Mouse (Mus musculus): ENCODE measurements around the gene Coro1b. TPM values are rescaled to one million over a fixed set of nuclear protein-coding genes. Genes with fewer than 3 reads are reported as not detected.

The Coro1b gene
- polyA plus RNA-seq, 1 experiment from 2014 or later, result 164 TPM

GRCm38 (mm10) chr19:4192251-4192985 lies 44.0 kb downstream of the Coro1b start:
- no peak for DNase-seq (ENCODE audit: low spot score)
- peaks cover 26% of the 10 kb centered on the region for H3K36me3 ChIP-seq (ENCODE audit: insufficient read depth, low read length)
- no peaks in the 10 kb centered on the region for H3K27me3 ChIP-seq (ENCODE audit: insufficient read depth, low read length)
- H3K27ac ChIP-seq, result peak overlapping the region; percentile 98
- peaks cover 22% of the 10 kb centered on the region for H3K4me1 ChIP-seq (replicated peaks; ENCODE audit: insufficient read depth, low read length)
- H3K9me3 ChIP-seq (replicated peaks; ENCODE audit: low read length), result no peaks in the 10 kb centered on the region
- peak; percentile 3; the same call in 1 of the 2 replicates for ATAC-seq (replicated peaks; ENCODE audit: low FRiP score, low read depth)
- under 1% methylated on average over 49 of the region's 52 CpGs for WGBS
- H3K4me2 ChIP-seq (ENCODE audit: low read length), result peak overlapping the region; percentile 83
- H3K4me3 ChIP-seq (replicated peaks; ENCODE audit: low read depth, low read length), result peak overlapping the region; percentile 94
- no peak for TF ChIP-seq CTCF (IDR thresholded peaks at IDR 0.05; ENCODE audit: low read depth)
- peak overlapping the region; percentile 99 for H3K9ac ChIP-seq (ENCODE audit: low read depth, low read length)

- ATAC-seq (replicated peaks; ENCODE audit: low FRiP score, low read depth) (no peak), DNase-seq (ENCODE audit: low spot score) (no peak)
- peak overlapping the region; percentile 94 for H3K4me3 ChIP-seq (replicated peaks; ENCODE audit: low read depth, low read length)
- no peak for TF ChIP-seq CTCF (IDR thresholded peaks at IDR 0.05; ENCODE audit: low read depth)
- peaks cover 22% of the 10 kb centered on the region for H3K4me1 ChIP-seq (replicated peaks; ENCODE audit: insufficient read depth, low read length)
- H3K27ac ChIP-seq, result peak overlapping the region; percentile 98; the same call in 1 of the 2 replicates
- H3K9ac ChIP-seq (ENCODE audit: low read depth, low read length), result peak overlapping the region; percentile 99
- H3K4me2 ChIP-seq (ENCODE audit: low read length), result peak overlapping the region; percentile 83
- peaks cover 26% of the 10 kb centered on the region for H3K36me3 ChIP-seq (ENCODE audit: insufficient read depth, low read length)
- 45% methylated on average over 6 of the region's 6 CpGs for WGBS
- no peaks in the 10 kb centered on the region for H3K9me3 ChIP-seq (replicated peaks; ENCODE audit: low read length)
- no peaks in the 10 kb centered on the region for H3K27me3 ChIP-seq (ENCODE audit: insufficient read depth, low read length)
Measured at GRCm38 (mm10) chr19:4193129-4193528, 44.7 kb downstream of the Coro1b start.

DNA sequence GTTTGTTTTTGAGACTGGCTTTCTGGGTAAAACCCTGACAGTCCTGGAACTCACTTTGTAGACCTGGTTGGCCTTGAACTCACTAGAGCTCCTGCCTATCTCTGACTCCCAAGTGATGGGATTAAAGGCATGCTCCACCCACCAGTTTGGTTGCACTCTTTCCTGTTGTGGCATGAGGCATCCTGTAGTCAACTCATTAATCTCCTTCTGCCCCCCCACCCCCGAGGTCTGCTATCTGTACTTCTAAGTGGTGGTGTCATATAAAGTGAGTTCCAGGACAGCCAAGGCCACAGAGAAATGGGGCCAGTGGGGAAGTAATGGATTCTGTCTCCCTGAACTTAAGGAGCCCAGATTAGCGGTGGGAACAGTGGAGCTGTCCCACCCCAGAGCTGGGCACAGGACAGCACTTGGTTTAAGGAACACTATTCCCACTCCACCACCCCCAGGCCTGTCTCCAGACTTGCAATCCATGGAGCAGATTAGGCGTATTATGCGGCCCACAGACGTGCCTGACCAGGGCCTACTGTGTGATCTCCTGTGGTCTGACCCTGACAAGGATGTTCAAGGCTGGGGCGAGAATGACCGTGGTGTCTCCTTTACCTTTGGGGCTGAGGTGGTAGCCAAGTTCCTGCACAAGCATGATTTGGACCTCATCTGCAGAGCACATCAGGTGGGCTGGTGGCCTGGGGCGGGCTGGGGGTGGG lies 45.8 kb downstream of the Coro1b start:
- H3K27ac ChIP-seq, result no peak overlapping the region
- 83% methylated on average over 8 of the region's 8 CpGs for WGBS
- H3K4me2 ChIP-seq (ENCODE audit: low read length), result no peak overlapping the region
- ATAC-seq (replicated peaks; ENCODE audit: low FRiP score, low read depth) (no peak), DNase-seq (ENCODE audit: low spot score) (no peak)
- H3K4me1 ChIP-seq (replicated peaks; ENCODE audit: insufficient read depth, low read length), result peaks cover 22% of the 10 kb centered on the region
- no peaks in the 10 kb centered on the region for H3K9me3 ChIP-seq (replicated peaks; ENCODE audit: low read length)
- no peak for TF ChIP-seq CTCF (IDR thresholded peaks at IDR 0.05; ENCODE audit: low read depth)
- H3K4me3 ChIP-seq (replicated peaks; ENCODE audit: low read depth, low read length), result no peak overlapping the region
- peaks cover 29% of the 10 kb centered on the region for H3K36me3 ChIP-seq (ENCODE audit: insufficient read depth, low read length)
- no peak overlapping the region for H3K9ac ChIP-seq (ENCODE audit: low read depth, low read length)
- H3K27me3 ChIP-seq (ENCODE audit: insufficient read depth, low read length), result no peaks in the 10 kb centered on the region

- no peak overlapping the region for H3K4me2 ChIP-seq (ENCODE audit: low read length)
- H3K27ac ChIP-seq, result no peak overlapping the region
- H3K36me3 ChIP-seq (ENCODE audit: insufficient read depth, low read length), result peaks cover 32% of the 10 kb centered on the region
- H3K4me3 ChIP-seq (replicated peaks; ENCODE audit: low read depth, low read length), result no peak overlapping the region
- 75% methylated on average over 12 of the region's 12 CpGs for WGBS
- TF ChIP-seq CTCF (IDR thresholded peaks at IDR 0.05; ENCODE audit: low read depth), result no peak
- H3K9ac ChIP-seq (ENCODE audit: low read depth, low read length), result no peak overlapping the region
- no peaks in the 10 kb centered on the region for H3K27me3 ChIP-seq (ENCODE audit: insufficient read depth, low read length)
- H3K9me3 ChIP-seq (replicated peaks; ENCODE audit: low read length), result no peaks in the 10 kb centered on the region
- ATAC-seq (replicated peaks; ENCODE audit: low FRiP score, low read depth) (no peak), DNase-seq (ENCODE audit: low spot score) (no peak)
- peaks cover 22% of the 10 kb centered on the region for H3K4me1 ChIP-seq (replicated peaks; ENCODE audit: insufficient read depth, low read length)
Measured at GRCm38 (mm10) chr19:4194776-4195650, 46.6 kb downstream of the Coro1b start.

DNA sequence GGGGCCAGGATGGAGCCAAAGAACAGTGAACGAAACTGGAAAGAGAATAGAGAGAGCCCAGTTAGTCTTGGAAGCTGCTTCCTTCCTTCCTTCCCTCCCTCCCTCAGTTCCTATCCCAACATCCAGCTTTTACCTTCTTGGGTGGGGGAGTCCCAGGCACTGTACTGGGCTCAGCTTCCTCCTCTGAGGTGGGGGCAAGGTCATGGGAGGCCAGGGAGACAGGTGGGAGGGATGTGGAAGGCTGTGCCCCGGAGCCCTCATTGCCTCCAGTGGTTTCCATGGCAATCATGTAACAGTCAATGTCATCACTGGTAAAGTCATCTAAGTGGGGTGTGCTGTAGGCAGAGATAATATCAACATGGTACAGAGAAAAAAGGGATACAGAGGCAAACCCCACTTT lies 47.6 kb downstream of the Coro1b start:
- DNase-seq (ENCODE audit: low spot score) (no peak), ATAC-seq (replicated peaks; ENCODE audit: low FRiP score, low read depth) (no peak)
- Histone ChIP-seq H3K36me3 (ENCODE audit: insufficient read depth, low read length) (peaks cover 32% of the 10 kb centered on the region), H3K4me3 (replicated peaks; ENCODE audit: low read depth, low read length) (no peak overlapping the region), H3K9me3 (replicated peaks; ENCODE audit: low read length) (no peaks in the 10 kb centered on the region), H3K4me1 (replicated peaks; ENCODE audit: insufficient read depth, low read length) (peaks cover 23% of the 10 kb centered on the region), H3K27ac (no peak overlapping the region), H3K27me3 (ENCODE audit: insufficient read depth, low read length) (no peaks in the 10 kb centered on the region), H3K9ac (ENCODE audit: low read depth, low read length) (no peak overlapping the region), H3K4me2 (ENCODE audit: low read length) (no peak overlapping the region)
- TF ChIP-seq CTCF (IDR thresholded peaks at IDR 0.05; ENCODE audit: low read depth), result no peak
- 33% methylated on average over 2 of the region's 2 CpGs for WGBS

GRCm38 (mm10) chr19:4196548-4196947 lies 48.1 kb downstream of the Coro1b start:
- Histone ChIP-seq H3K27ac (no peak overlapping the region), H3K9ac (ENCODE audit: low read depth, low read length) (0 out of 2 replicates have a peak overlapping the region, but pooled peaks have one; percentile 24), H3K4me2 (ENCODE audit: low read length) (no peak overlapping the region), H3K9me3 (replicated peaks; ENCODE audit: low read length) (no peaks in the 10 kb centered on the region), H3K4me1 (replicated peaks; ENCODE audit: insufficient read depth, low read length) (peaks cover 19% of the 10 kb centered on the region), H3K36me3 (ENCODE audit: insufficient read depth, low read length) (peaks cover 32% of the 10 kb centered on the region), H3K4me3 (replicated peaks; ENCODE audit: low read depth, low read length) (no peak overlapping the region), H3K27me3 (ENCODE audit: insufficient read depth, low read length) (no peaks in the 10 kb centered on the region)
- ATAC-seq (replicated peaks; ENCODE audit: low FRiP score, low read depth) (no peak), DNase-seq (ENCODE audit: low spot score) (no peak)
- 0% methylated on average over 5 of the region's 5 CpGs for WGBS
- no peak for TF ChIP-seq CTCF (IDR thresholded peaks at IDR 0.05; ENCODE audit: low read depth)
